Mouse (Mus musculus) gastrocnemius, postnatal 10 days (tissue): Measurements from ENCODE around the gene Ppp1ca. TPM values are rescaled to one million over a fixed set of nuclear protein-coding genes. Genes with fewer than 3 reads are reported as not detected.

ENCODE experiments used
- DNase-seq: peaks from one replicate; pipeline ENCODE4 v3.0.0; 2021; ENCODE audit warnings: mixed read lengths
- microRNA-seq, 2 experiments: library from miRNA; unstranded; fragments of <30 nt; microRNA quantifications; one replicate each; pipeline ENCODE4 v1.2.0; 2021
- total RNA-seq, 2 experiments: library from RNA; stranded (reverse); gene quantifications; 2 replicates each; pipeline ENCODE4 v1.2.3; 2021

The Ppp1ca gene
- total RNA-seq, 2 experiments from 2014 or later: 339 to 348 TPM

GRCm38 (mm10) chr19:4232186-4232572 lies 40.3 kb downstream of the Ppp1ca start:
- no peak for DNase-seq

GRCm38 (mm10) chr19:4232651-4233050 lies 40.8 kb downstream of the Ppp1ca start:
- no peak for DNase-seq

- DNase-seq: no peak
Observed at GRCm38 (mm10) chr19:4234548-4234947, 42.7 kb downstream of the Ppp1ca start.

- DNase-seq: no peak
Observed at GRCm38 (mm10) chr19:4240247-4240668, 48.4 kb downstream of the Ppp1ca start.

- no peak for DNase-seq
Observed at GRCm38 (mm10) chr19:4242416-4242815, 50.6 kb downstream of the Ppp1ca start.

- DNase-seq: no peak
Observed at GRCm38 (mm10) chr19:4244775-4245174, 52.9 kb downstream of the Ppp1ca start.

Small RNAs within 50 kb of the gene (microRNA-seq; reads per million reads assigned to microRNA genes)
- 0 reads per million in 2 experiments for gene Gm26115

Other genes with a start within 250 kb of the Ppp1ca start
- gene Aldh3b3, start 233.4 kb upstream of the Ppp1ca start, total RNA-seq: not detected
- 1 to 10 TPM in 1 of 2 experiments, under 1 TPM in 1; 0.63 to 1.0 TPM for gene Aldh3b2, start 219.7 kb upstream of the Ppp1ca start, total RNA-seq
- 1 to 10 TPM; 4.8 to 5.3 TPM for gene Acy3, start 205.5 kb upstream of the Ppp1ca start, total RNA-seq
- not detected for gene Tbx10, start 199.3 kb upstream of the Ppp1ca start, total RNA-seq
- gene Nudt8, start 191.5 kb upstream of the Ppp1ca start, total RNA-seq: 10 to 100 TPM; 18.3 to 20.2 TPM
- under 1 TPM; 0.23 to 0.47 TPM for gene Gm49405, start 191.4 kb upstream of the Ppp1ca start, total RNA-seq
- 1 to 10 TPM in 1 of 2 experiments, under 1 TPM in 1; 0.66 to 1.2 TPM for gene Doc2g, start 188.8 kb upstream of the Ppp1ca start, total RNA-seq
- 100 to 1,000 TPM; 297 to 355 TPM for gene Ndufv1, start 179.3 kb upstream of the Ppp1ca start, total RNA-seq
- gene Gstp1, start 154.1 kb upstream of the Ppp1ca start, total RNA-seq: 100 to 1,000 TPM; 220 to 231 TPM
- 10 to 100 TPM; 61.6 to 63.6 TPM for gene Gstp2, start 146.0 kb upstream of the Ppp1ca start, total RNA-seq
- gene Gstp3, start 132.5 kb upstream of the Ppp1ca start, total RNA-seq: under 1 TPM in 1 of 2 experiments, not detected in 1; 0.79 TPM
- gene Cabp2, start 110.5 kb upstream of the Ppp1ca start, total RNA-seq: not detected
- 10 to 100 TPM; 18.1 to 18.2 TPM for gene Cdk2ap2, start 94.9 kb upstream of the Ppp1ca start, total RNA-seq
- 1 to 10 TPM; 4.2 to 5.5 TPM for gene Pitpnm1, start 92.1 kb upstream of the Ppp1ca start, total RNA-seq
- 10 to 100 TPM; 46.5 to 47.1 TPM for gene Aip, start 66.2 kb upstream of the Ppp1ca start, total RNA-seq
- gene Gpr152, start 52.3 kb upstream of the Ppp1ca start, total RNA-seq: not detected
- gene Cabp4, start 48.0 kb upstream of the Ppp1ca start, total RNA-seq: not detected
- gene Coro1b, start 43.4 kb upstream of the Ppp1ca start, total RNA-seq: 10 to 100 TPM; 41.1 to 48.6 TPM
- gene Ptprcap, start 38.5 kb upstream of the Ppp1ca start, total RNA-seq: 1 to 10 TPM in 1 of 2 experiments, under 1 TPM in 1; 0.49 to 2.0 TPM
- gene Rps6kb2, start 28.7 kb upstream of the Ppp1ca start, total RNA-seq: 10 to 100 TPM; 25.3 to 30.9 TPM
- gene Carns1, start 16.6 kb upstream of the Ppp1ca start, total RNA-seq: 10 to 100 TPM; 33.1 to 47.1 TPM
- 1 to 10 TPM; 3.2 to 3.8 TPM for gene Tbc1d10c, start 781 bp upstream of the Ppp1ca start, total RNA-seq
- gene Rad9a, start 9.6 kb downstream of the Ppp1ca start, total RNA-seq: 1 to 10 TPM; 4.1 to 6.0 TPM
- gene Clcf1, start 22.2 kb downstream of the Ppp1ca start, total RNA-seq: 1 to 10 TPM in 1 of 2 experiments, under 1 TPM in 1; 0.47 to 2.2 TPM
- not detected for gene AC109138.7, start 22.3 kb downstream of the Ppp1ca start, total RNA-seq
- gene Pold4, start 39.8 kb downstream of the Ppp1ca start, total RNA-seq: 10 to 100 TPM; 26.1 to 31.9 TPM
- gene Ssh3, start 77.1 kb downstream of the Ppp1ca start, total RNA-seq: 1 to 10 TPM; 4.9 to 6.3 TPM
- gene Ankrd13d, start 91.1 kb downstream of the Ppp1ca start, total RNA-seq: 1 to 10 TPM; 1.2 to 1.3 TPM
- gene Grk2, start 114.2 kb downstream of the Ppp1ca start, total RNA-seq: 10 to 100 TPM; 28.1 to 41.2 TPM
- gene Kdm2a, start 206.2 kb downstream of the Ppp1ca start, total RNA-seq: 10 to 100 TPM; 37.8 to 51.9 TPM
- gene Rhod, start 247.4 kb downstream of the Ppp1ca start, total RNA-seq: 1 to 10 TPM; 1.4 to 3.5 TPM